Mouse (Mus musculus) stomach, embryonic 15.5 days (tissue): ENCODE measurements at regions not wholly inside any gene's neighbourhood (a gene's known extent, or its start where the extent isn't known, plus 50 kb on each side); places are given as distances from the start of the nearest gene placed in this dataset.

ENCODE experiments used
- ATAC-seq: fragments of 200-750 bp; cut with Nextera tagmentation; 2 replicates; pipeline ENCODE4 v1.8.0; 2017; ENCODE audit warnings: low read depth, moderate number of reproducible peaks, moderate TSS enrichment; ENCODE audit not compliant: insufficient read depth, low FRiP score
- H3K27ac ChIP-seq: fragments of 300-500 bp; sonication (generic); 2 replicates; pipeline ENCODE4 v1.5.1; 2015; ENCODE audit warnings: mild to moderate bottlenecking, inconsistent platforms
- H3K27me3 ChIP-seq: fragments of 300-500 bp; sonication (generic); replicated peaks from 2 replicates; pipeline ENCODE4 v1.6.1; 2015; ENCODE audit warnings: inconsistent platforms
- H3K36me3 ChIP-seq: fragments of 300-500 bp; sonication (generic); 2 replicates; pipeline ENCODE4 v1.6.1; 2015; ENCODE audit warnings: inconsistent platforms
- H3K4me1 ChIP-seq: fragments of 300-500 bp; sonication (generic); 2 replicates; pipeline ENCODE4 v1.6.1; 2015; ENCODE audit warnings: inconsistent platforms
- H3K4me2 ChIP-seq: fragments of 300-500 bp; sonication (generic); 2 replicates; pipeline ENCODE4 v1.6.1; 2015; ENCODE audit warnings: mild to moderate bottlenecking, inconsistent platforms
- H3K4me3 ChIP-seq: fragments of 300-500 bp; sonication (generic); replicated peaks from 2 replicates; pipeline ENCODE4 v1.5.1; 2015; ENCODE audit warnings: inconsistent platforms
- H3K9ac ChIP-seq: fragments of 300-500 bp; sonication (generic); 2 replicates; pipeline ENCODE4 v1.6.1; 2015; ENCODE audit warnings: inconsistent platforms
- H3K9me3 ChIP-seq: fragments of 300-500 bp; sonication (generic); 2 replicates; pipeline ENCODE4 v1.6.1; 2016; ENCODE audit warnings: inconsistent platforms
- WGBS: fragments of 180-500 bp; shearing (Covaris S2); methylation state at CpG from one replicate; pipeline ENCODE4 v1.1.7; 2015; 5-methylcytosine and 5-hydroxymethylcytosine counted together

DNA sequence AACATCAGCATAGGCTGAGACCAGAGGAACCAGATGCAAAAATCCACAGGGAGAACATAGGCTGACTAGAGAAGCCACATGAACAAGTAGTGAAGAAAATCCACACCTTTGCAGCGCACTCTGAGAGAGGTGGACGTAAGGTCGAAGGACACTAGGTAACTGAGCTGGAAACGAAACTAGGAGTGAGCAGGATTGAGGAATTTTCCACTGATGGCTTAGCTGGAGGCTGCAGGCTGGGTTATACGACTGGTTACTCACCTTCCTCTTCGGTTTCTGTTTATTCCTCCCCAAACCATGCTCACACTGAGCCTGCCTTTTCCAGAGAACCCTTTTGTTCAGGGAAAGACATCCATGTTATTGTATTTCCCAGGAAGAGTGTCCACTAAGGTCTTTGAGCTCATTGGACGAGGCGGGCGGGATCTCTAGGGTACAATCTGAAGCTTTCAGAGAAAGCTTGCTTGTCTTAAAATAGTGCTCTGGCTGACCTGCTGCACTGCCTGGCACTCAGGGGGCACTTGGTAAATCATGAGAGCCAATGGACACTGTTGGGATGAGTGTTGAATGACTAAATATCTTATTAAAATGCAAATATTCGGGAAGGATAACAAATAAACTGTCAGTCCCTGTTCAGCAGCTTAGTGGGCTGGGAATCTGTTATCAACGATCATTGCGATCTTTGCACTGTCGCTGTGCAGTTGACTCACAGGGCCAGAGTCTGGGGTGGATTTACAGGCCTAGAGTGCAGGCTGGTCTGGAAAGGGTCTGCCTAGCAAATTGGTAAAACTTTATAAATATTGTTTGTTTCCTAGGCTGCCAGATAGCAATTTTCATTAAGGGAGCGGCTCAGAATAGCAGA lies 76.7 kb upstream of the Bbx start:
- H3K4me2 ChIP-seq, result no peak overlapping the region
- no peaks in the 10 kb centered on the region for H3K27me3 ChIP-seq
- H3K4me1 ChIP-seq, result no peaks in the 10 kb centered on the region
- 70% methylated on average over 14 of the region's 14 CpGs for WGBS
- H3K4me3 ChIP-seq, result no peak overlapping the region
- ATAC-seq, result no peak
- no peak overlapping the region for H3K9ac ChIP-seq
- H3K36me3 ChIP-seq, result no peaks in the 10 kb centered on the region
- no peaks in the 10 kb centered on the region for H3K9me3 ChIP-seq
- H3K27ac ChIP-seq, result no peak overlapping the region

DNA sequence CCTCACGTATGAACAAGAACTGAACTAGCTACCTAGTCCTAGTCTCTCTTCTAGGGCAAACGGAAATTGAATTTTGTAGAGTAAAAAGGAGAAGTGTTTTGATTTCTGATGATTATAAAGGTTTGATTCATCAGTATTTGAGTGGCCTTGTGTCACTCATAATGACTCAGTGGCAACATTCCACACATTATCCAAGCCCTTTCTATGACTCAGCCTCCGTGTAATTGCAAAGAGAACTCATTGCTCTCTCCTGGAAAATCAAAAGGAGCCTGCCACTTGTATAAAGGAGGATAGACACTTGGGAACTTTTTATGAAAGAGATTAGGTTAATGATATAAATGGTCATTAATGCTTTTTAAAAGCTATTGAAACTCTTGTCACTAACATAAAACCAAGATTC lies 72.4 kb upstream of the Bbx start:
- WGBS, result 60% methylated on average over 3 of the region's 3 CpGs
- Histone ChIP-seq H3K36me3 (no peaks in the 10 kb centered on the region), H3K9me3 (no peaks in the 10 kb centered on the region), H3K4me2 (no peak overlapping the region), H3K4me3 (no peak overlapping the region), H3K9ac (no peak overlapping the region), H3K4me1 (no peaks in the 10 kb centered on the region), H3K27ac (no peak overlapping the region), H3K27me3 (no peaks in the 10 kb centered on the region)
- no peak for ATAC-seq

DNA sequence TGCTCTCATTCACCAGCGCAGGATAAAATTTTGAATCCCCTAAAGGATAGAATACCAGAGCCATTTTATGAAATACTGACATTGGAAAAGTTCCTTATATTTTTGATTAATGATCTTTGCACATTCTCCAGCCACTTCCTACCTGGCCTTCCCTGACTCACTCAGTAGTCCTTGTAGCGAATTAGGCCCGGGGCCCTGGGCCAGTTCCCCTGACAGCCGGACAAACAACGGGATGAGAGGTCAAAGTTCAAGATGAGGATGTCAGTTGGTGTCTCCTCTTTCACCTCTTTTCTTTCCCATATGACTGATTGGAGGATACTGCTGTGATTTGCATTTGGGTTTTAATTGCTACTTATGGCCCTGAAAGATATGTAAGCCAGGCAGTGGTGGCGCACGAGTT lies 66.7 kb upstream of the Bbx start:
- Histone ChIP-seq H3K9ac (no peak overlapping the region), H3K27me3 (no peaks in the 10 kb centered on the region), H3K27ac (no peak overlapping the region), H3K36me3 (no peaks in the 10 kb centered on the region), H3K4me3 (no peak overlapping the region), H3K9me3 (no peaks in the 10 kb centered on the region), H3K4me2 (no peak overlapping the region), H3K4me1 (no peaks in the 10 kb centered on the region)
- no peak for ATAC-seq
- 54% methylated on average over 7 of the region's 7 CpGs for WGBS

DNA sequence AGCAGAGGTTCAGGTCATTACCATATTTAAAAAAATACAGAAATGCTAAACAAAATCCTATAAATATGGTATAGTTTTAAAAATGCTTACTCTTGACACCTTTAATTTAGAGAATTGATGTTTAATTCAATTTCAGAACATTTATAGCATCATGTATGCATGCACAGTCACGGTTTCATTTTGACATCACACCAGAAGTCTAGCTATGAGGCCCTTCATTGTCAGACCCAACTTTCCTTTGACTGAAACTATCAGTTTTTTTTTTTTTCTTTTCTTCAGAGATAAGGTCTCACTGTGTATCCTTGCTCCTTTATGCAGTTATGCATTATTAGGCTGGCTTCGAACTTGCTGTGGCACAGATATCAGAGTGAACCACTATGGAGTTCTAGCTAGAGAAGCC lies 61.5 kb upstream of the Bbx start:
- Histone ChIP-seq H3K4me1 (no peaks in the 10 kb centered on the region), H3K4me3 (no peak overlapping the region), H3K27me3 (no peaks in the 10 kb centered on the region), H3K27ac (no peak overlapping the region), H3K4me2 (no peak overlapping the region), H3K36me3 (no peaks in the 10 kb centered on the region), H3K9me3 (no peaks in the 10 kb centered on the region), H3K9ac (no peak overlapping the region)
- WGBS, result 89% methylated on average over 2 of the region's 2 CpGs
- ATAC-seq, result no peak

DNA sequence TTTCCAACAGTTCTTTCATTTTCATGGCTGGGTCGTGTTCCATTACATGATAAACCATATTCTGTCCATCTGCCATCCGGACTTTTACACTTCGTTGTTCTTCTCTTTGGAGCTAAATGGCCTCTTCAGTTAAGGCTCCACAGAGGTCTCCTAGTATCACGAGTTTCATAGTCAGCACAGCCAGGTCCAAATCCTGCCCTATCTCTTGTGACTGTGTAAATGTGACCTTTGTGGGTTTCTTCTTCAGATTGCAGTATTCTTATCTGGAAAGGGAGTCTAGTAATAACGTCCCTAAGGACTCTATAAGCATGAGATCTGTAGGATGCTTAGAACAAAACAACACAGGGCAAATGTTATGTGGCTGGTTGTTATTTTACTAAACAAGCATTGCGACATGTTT lies 57.1 kb upstream of the Bbx start:
- H3K4me3 ChIP-seq, result no peak overlapping the region
- H3K27me3 ChIP-seq, result no peaks in the 10 kb centered on the region
- H3K4me2 ChIP-seq, result no peak overlapping the region
- ATAC-seq, result no peak
- no peaks in the 10 kb centered on the region for H3K36me3 ChIP-seq
- no peak overlapping the region for H3K27ac ChIP-seq
- 81% methylated on average over 6 of the region's 6 CpGs for WGBS
- no peaks in the 10 kb centered on the region for H3K4me1 ChIP-seq
- no peaks in the 10 kb centered on the region for H3K9me3 ChIP-seq
- H3K9ac ChIP-seq, result no peak overlapping the region

DNA sequence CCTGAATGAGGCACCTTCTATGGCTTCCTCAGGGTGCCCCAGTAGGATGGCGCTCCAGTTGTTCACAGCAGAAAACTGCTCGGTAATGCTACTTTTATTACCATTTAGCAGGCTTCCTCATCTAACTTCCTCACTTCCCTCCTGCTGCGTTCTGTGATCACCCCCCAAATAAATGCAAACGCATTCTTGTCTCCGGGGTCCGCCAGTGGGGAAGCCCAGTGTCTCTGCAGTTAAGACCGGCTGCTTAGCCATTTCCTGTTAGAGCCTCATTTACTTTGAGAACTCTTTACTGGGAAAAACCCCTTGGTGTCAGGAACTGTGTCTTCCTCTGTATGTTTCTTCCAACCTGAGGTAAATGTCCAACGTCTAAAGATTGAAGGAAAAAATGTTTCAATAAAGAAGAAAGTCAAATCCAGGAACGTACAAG lies 50.2 kb upstream of the Bbx start:
- ATAC-seq, result no peak
- Histone ChIP-seq H3K9me3 (no peaks in the 10 kb centered on the region), H3K4me1 (no peaks in the 10 kb centered on the region), H3K36me3 (no peaks in the 10 kb centered on the region), H3K4me2 (0 out of 2 replicates have a peak overlapping the region, but pooled peaks have one; percentile 12), H3K9ac (no peak overlapping the region), H3K4me3 (no peak overlapping the region), H3K27me3 (no peaks in the 10 kb centered on the region), H3K27ac (no peak overlapping the region)
- WGBS, result 30% methylated on average over 9 of the region's 9 CpGs
